Mouse (Mus musculus): ENCODE data around the gene Ampd2. TPM values are rescaled to one million over a fixed set of nuclear protein-coding genes. Genes with fewer than 3 reads are reported as not detected.
A peak's percentile ranks its signal among the peaks of the same experiment; 100 is the strongest.

The Ampd2 gene
- polyA plus RNA-seq, 1 experiment from 2014 or later = 71.2 TPM

GRCm38 (mm10) chr3:108083904-108084407 lies 2.5 kb downstream of the Ampd2 start:
- peak overlapping the region; percentile 76; the same call in 1 of the 2 replicates for H3K9ac ChIP-seq (ENCODE audit: low read depth, low read length)
- 73% methylated on average over 4 of the region's 4 CpGs for WGBS
- H3K4me3 ChIP-seq (ENCODE audit: low read depth, low read length) = 0 out of 2 replicates have a peak overlapping the region, but pooled peaks have one; percentile 67

DNA sequence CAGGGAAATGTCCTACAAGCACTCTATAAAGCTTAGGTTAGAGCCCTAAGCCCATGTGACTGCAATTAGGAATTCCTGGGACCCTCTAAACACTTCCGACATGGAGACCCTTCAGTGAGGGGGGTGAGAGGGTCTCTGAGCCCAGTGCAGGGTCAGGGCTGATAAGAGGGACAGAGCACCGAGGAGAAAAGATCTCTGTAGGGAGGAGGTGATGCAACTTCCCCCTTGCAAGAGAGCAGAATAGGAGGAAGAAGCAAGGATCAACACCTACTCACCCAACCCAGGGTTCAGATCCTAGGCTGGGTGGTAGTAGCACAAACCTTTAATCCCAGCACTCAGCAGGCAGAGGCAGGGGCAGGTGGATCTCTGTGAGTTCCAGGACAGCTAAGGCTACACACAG lies 3.3 kb downstream of the Ampd2 start:
- no peak for ATAC-seq
- Histone ChIP-seq H3K4me1 (ENCODE audit: control insufficient read depth, insufficient read depth, low read length) (peaks cover 31% of the 10 kb centered on the region), H3K27ac (ENCODE audit: low read length) (no peak overlapping the region), H3K4me3 (ENCODE audit: low read depth, low read length) (no peak overlapping the region), H3K9me3 (replicated peaks; ENCODE audit: control insufficient read depth, low read length, poor library complexity, severe bottlenecking) (no peaks in the 10 kb centered on the region), H3K9ac (ENCODE audit: low read depth, low read length) (no peak overlapping the region), H3K27me3 (ENCODE audit: control insufficient read depth, insufficient read depth, low read depth, low read length) (no peaks in the 10 kb centered on the region), H3K36me3 (ENCODE audit: control insufficient read depth, insufficient read depth, low read length) (peaks cover 10% of the 10 kb centered on the region; the same call in 1 of the 2 replicates), H3K4me2 (ENCODE audit: low read length) (no peak overlapping the region)
- 52% methylated on average over 2 of the region's 2 CpGs for WGBS

More at GRCm38 (mm10) chr3:108083904-108084407, 2.5 kb downstream of the Ampd2 start:
- Histone ChIP-seq H3K27ac (ENCODE audit: low read length) (no peak overlapping the region), H3K4me2 (ENCODE audit: low read length) (peak overlapping the region; percentile 94), H3K27me3 (ENCODE audit: control insufficient read depth, insufficient read depth, low read depth, low read length) (no peaks in the 10 kb centered on the region), H3K36me3 (ENCODE audit: control insufficient read depth, insufficient read depth, low read length) (peaks cover 4% of the 10 kb centered on the region; the same call in 1 of the 2 replicates), H3K4me1 (ENCODE audit: control insufficient read depth, insufficient read depth, low read length) (peaks cover 31% of the 10 kb centered on the region), H3K9me3 (replicated peaks; ENCODE audit: control insufficient read depth, low read length, poor library complexity, severe bottlenecking) (no peaks in the 10 kb centered on the region)
- no peak for ATAC-seq

- H3K9me3 ChIP-seq (replicated peaks; ENCODE audit: control insufficient read depth, low read length, poor library complexity, severe bottlenecking) = no peaks in the 10 kb centered on the region
- peaks cover 31% of the 10 kb centered on the region for H3K4me1 ChIP-seq (ENCODE audit: control insufficient read depth, insufficient read depth, low read length)
- H3K9ac ChIP-seq (ENCODE audit: low read depth, low read length) = no peak overlapping the region
- no peak for ATAC-seq
- peaks cover 15% of the 10 kb centered on the region; the same call in 1 of the 2 replicates for H3K36me3 ChIP-seq (ENCODE audit: control insufficient read depth, insufficient read depth, low read length)
- 0 out of 2 replicates have a peak overlapping the region, but pooled peaks have one; percentile 20 for H3K27ac ChIP-seq (ENCODE audit: low read length)
- 53% methylated on average over 1 of the region's 1 CpGs for WGBS
- peak overlapping the region; percentile 38 for H3K4me2 ChIP-seq (ENCODE audit: low read length)
- H3K27me3 ChIP-seq (ENCODE audit: control insufficient read depth, insufficient read depth, low read depth, low read length) = no peaks in the 10 kb centered on the region
- no peak overlapping the region for H3K4me3 ChIP-seq (ENCODE audit: low read depth, low read length)
Measured at GRCm38 (mm10) chr3:108082251-108082875, 4.1 kb downstream of the Ampd2 start.

GRCm38 (mm10) chr3:108081681-108082080 lies 4.8 kb downstream of the Ampd2 start:
- no peaks in the 10 kb centered on the region for H3K27me3 ChIP-seq (ENCODE audit: control insufficient read depth, insufficient read depth, low read depth, low read length)
- no peak for ATAC-seq
- 36% methylated on average over 4 of the region's 4 CpGs for WGBS
- H3K4me2 ChIP-seq (ENCODE audit: low read length) = peak overlapping the region; percentile 38
- H3K4me1 ChIP-seq (ENCODE audit: control insufficient read depth, insufficient read depth, low read length) = peaks cover 31% of the 10 kb centered on the region
- no peak overlapping the region for H3K4me3 ChIP-seq (ENCODE audit: low read depth, low read length)
- no peaks in the 10 kb centered on the region for H3K9me3 ChIP-seq (replicated peaks; ENCODE audit: control insufficient read depth, low read length, poor library complexity, severe bottlenecking)
- 0 out of 2 replicates have a peak overlapping the region, but pooled peaks have one; percentile 20 for H3K27ac ChIP-seq (ENCODE audit: low read length)
- peaks cover 21% of the 10 kb centered on the region; the same call in 1 of the 2 replicates for H3K36me3 ChIP-seq (ENCODE audit: control insufficient read depth, insufficient read depth, low read length)
- H3K9ac ChIP-seq (ENCODE audit: low read depth, low read length) = no peak overlapping the region; the same call in 1 of the 2 replicates

GRCm38 (mm10) chr3:108076836-108077235 lies 9.6 kb downstream of the Ampd2 start:
- H3K27ac ChIP-seq (ENCODE audit: low read length) = no peak overlapping the region
- H3K4me3 ChIP-seq (ENCODE audit: low read depth, low read length) = no peak overlapping the region
- no peak overlapping the region for H3K4me2 ChIP-seq (ENCODE audit: low read length)
- H3K4me1 ChIP-seq (ENCODE audit: control insufficient read depth, insufficient read depth, low read length) = peaks cover under 1% of the 10 kb centered on the region; the same call in 1 of the 2 replicates
- H3K9me3 ChIP-seq (replicated peaks; ENCODE audit: control insufficient read depth, low read length, poor library complexity, severe bottlenecking) = no peaks in the 10 kb centered on the region
- WGBS = 97% methylated on average over 9 of the region's 9 CpGs
- H3K36me3 ChIP-seq (ENCODE audit: control insufficient read depth, insufficient read depth, low read length) = peaks cover 39% of the 10 kb centered on the region
- H3K9ac ChIP-seq (ENCODE audit: low read depth, low read length) = no peak overlapping the region
- H3K27me3 ChIP-seq (ENCODE audit: control insufficient read depth, insufficient read depth, low read depth, low read length) = no peaks in the 10 kb centered on the region
- no peak for ATAC-seq

DNA sequence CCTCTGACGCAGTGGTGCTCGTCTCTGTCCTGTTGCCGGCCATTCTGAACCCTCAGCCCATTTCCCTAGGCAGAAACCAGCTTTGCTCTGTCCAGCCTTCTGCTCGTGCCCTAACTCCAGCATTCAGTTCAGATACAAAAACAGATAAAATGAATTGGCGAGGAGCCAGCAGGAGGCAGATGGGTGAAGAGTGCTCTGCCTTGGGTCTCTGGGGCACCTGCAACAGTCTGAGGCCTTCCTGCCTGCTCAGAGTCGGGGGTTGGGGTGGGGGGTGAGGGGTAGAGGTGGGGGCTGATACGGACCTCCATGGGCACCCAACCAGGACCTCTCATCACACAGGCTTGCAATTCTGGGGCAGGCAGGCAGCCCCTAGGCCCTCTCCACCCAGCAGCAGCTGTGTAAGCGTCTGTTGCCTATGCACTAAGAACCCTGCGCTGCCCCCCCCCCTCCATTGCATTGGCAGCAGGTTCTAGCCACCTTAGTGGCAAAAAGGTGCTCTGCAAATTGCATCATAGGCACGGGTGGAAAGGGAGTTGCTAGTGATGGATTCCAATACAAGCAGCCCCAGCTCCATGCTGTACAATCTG lies 13.4 kb downstream of the Ampd2 start:
- Histone ChIP-seq H3K27ac (ENCODE audit: low read length) (no peak overlapping the region), H3K4me2 (ENCODE audit: low read length) (no peak overlapping the region), H3K36me3 (ENCODE audit: control insufficient read depth, insufficient read depth, low read length) (peaks cover 28% of the 10 kb centered on the region), H3K9me3 (replicated peaks; ENCODE audit: control insufficient read depth, low read length, poor library complexity, severe bottlenecking) (no peaks in the 10 kb centered on the region), H3K27me3 (ENCODE audit: control insufficient read depth, insufficient read depth, low read depth, low read length) (no peaks in the 10 kb centered on the region), H3K4me3 (ENCODE audit: low read depth, low read length) (no peak overlapping the region), H3K9ac (ENCODE audit: low read depth, low read length) (no peak overlapping the region), H3K4me1 (ENCODE audit: control insufficient read depth, insufficient read depth, low read length) (no peaks in the 10 kb centered on the region; the same call in 1 of the 2 replicates)
- ATAC-seq = no peak
- 62% methylated on average over 10 of the region's 10 CpGs for WGBS

GRCm38 (mm10) chr3:108070295-108071293 lies 15.9 kb downstream of the Ampd2 start:
- H3K36me3 ChIP-seq (ENCODE audit: control insufficient read depth, insufficient read depth, low read length) = peaks cover 14% of the 10 kb centered on the region
- H3K27ac ChIP-seq (ENCODE audit: low read length) = no peak overlapping the region
- H3K4me2 ChIP-seq (ENCODE audit: low read length) = no peak overlapping the region
- no peaks in the 10 kb centered on the region; the same call in 1 of the 2 replicates for H3K4me1 ChIP-seq (ENCODE audit: control insufficient read depth, insufficient read depth, low read length)
- no peak overlapping the region for H3K4me3 ChIP-seq (ENCODE audit: low read depth, low read length)
- no peaks in the 10 kb centered on the region for H3K9me3 ChIP-seq (replicated peaks; ENCODE audit: control insufficient read depth, low read length, poor library complexity, severe bottlenecking)
- no peak for ATAC-seq
- 66% methylated on average over 10 of the region's 10 CpGs for WGBS
- no peak overlapping the region for H3K9ac ChIP-seq (ENCODE audit: low read depth, low read length)
- H3K27me3 ChIP-seq (ENCODE audit: control insufficient read depth, insufficient read depth, low read depth, low read length) = no peaks in the 10 kb centered on the region

DNA sequence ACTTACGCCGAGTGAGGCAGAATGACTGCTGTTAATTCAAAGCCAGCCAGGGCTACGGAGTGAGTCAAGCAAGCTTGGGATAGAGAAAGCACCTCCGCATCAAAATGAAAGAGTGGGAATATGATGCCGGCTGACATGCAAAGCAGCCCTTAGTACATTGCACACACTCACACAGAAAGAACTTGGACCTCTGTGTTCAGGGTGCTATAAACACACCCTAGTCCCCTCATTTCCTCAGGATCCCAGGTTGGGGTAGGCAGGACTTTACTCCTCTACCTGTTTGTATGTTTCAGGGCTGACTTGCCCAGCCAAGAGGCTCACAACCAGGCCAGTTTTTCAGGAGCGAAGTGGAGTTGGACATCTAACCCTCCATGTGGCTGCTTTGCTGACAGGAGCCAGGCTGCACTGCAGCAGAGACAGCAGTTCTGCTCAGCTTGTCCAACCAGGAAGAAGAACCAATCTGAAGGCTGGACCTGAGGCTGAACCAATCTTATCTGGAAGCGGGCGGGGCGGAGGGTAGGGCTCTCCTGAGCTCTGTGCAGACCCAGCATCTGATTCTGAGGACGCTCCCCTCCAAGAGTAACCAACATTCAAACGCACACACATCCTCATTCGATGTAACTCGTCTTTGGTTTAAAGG lies 17.1 kb downstream of the Ampd2 start:
- WGBS = 78% methylated on average over 13 of the region's 13 CpGs
- Histone ChIP-seq H3K27ac (ENCODE audit: low read length) (no peak overlapping the region), H3K9ac (ENCODE audit: low read depth, low read length) (no peak overlapping the region), H3K27me3 (ENCODE audit: control insufficient read depth, insufficient read depth, low read depth, low read length) (no peaks in the 10 kb centered on the region), H3K9me3 (replicated peaks; ENCODE audit: control insufficient read depth, low read length, poor library complexity, severe bottlenecking) (no peaks in the 10 kb centered on the region), H3K4me3 (ENCODE audit: low read depth, low read length) (no peak overlapping the region), H3K4me1 (ENCODE audit: control insufficient read depth, insufficient read depth, low read length) (no peaks in the 10 kb centered on the region; the same call in 1 of the 2 replicates), H3K4me2 (ENCODE audit: low read length) (no peak overlapping the region), H3K36me3 (ENCODE audit: control insufficient read depth, insufficient read depth, low read length) (0 out of 2 replicates have a peak, but pooled peaks cover 3% of the 10 kb centered on the region)
- ATAC-seq = no peak
